Mouse (Mus musculus) ES-E14 (cell line): Measurements from ENCODE around the gene Chsy1.

Source experiments
- CHD2 ChIP-seq: IDR thresholded peaks from 2 replicates; pipeline ENCODE4 v1.6.1; 2014; ENCODE audit warnings: mild to moderate bottlenecking, low read depth, low read length, inconsistent platforms
- MAFK ChIP-seq: IDR thresholded peaks from 2 replicates; pipeline ENCODE4 v1.6.1; 2014; ENCODE audit warnings: mild to moderate bottlenecking, low read depth, low read length, inconsistent platforms; ENCODE audit not compliant: insufficient read depth
- ZNF384 ChIP-seq: IDR thresholded peaks from 2 replicates; pipeline ENCODE4 v1.6.1; 2012; ENCODE audit warnings: low read depth, low read length, inconsistent platforms

DNA sequence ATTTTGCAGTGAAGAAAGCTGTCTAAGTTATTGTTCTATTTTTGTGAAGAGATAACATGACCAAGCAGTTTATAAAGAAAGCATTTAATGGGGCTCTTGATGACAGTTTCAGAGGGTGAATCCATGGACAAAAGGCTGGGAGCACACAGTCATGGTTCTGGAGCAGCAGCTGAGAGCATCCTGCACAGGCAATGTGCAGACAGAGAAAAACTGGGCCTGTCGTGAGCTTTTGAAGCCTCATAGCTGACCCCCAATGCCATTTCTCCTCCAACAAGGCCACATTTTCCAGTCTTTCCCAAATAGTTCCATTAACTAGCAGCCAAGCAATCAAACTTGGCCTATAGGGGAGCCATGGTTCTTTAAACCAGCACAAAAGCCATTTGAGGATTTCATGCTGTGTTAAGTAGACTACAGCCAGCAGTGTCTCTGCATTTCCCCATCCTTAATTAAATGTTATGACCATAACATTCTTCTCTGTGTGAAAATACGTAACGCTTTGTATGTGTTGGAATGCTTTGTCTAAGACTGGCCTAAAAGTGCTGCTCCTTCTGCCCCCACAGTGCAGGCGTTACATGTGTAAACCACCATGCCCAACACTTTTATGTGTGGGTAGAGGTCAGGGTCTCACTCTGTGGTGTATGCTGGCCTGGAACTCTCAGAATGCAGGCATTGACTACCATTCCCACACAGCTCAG lies 18.8 kb downstream of the Chsy1 start:
- TF ChIP-seq MAFK, result no peak
- no peak for TF ChIP-seq ZNF384
- TF ChIP-seq CHD2, result no peak
